Mouse (Mus musculus) liver, embryonic 14.5 days (tissue): Measurements from ENCODE around the gene Bola1.
A peak's percentile ranks its signal among the peaks of the same experiment; 100 is the strongest.

Experiments used
- CTCF ChIP-seq: IDR thresholded peaks from 2 replicates; pipeline ENCODE4 v1.5.1; 2016; ENCODE audit warnings: antibody characterized with exemption, low read depth, control low read depth
- EP300 ChIP-seq: IDR thresholded peaks from 2 replicates; pipeline ENCODE4 v1.6.1; 2016; ENCODE audit warnings: antibody characterized with exemption, low read depth

DNA sequence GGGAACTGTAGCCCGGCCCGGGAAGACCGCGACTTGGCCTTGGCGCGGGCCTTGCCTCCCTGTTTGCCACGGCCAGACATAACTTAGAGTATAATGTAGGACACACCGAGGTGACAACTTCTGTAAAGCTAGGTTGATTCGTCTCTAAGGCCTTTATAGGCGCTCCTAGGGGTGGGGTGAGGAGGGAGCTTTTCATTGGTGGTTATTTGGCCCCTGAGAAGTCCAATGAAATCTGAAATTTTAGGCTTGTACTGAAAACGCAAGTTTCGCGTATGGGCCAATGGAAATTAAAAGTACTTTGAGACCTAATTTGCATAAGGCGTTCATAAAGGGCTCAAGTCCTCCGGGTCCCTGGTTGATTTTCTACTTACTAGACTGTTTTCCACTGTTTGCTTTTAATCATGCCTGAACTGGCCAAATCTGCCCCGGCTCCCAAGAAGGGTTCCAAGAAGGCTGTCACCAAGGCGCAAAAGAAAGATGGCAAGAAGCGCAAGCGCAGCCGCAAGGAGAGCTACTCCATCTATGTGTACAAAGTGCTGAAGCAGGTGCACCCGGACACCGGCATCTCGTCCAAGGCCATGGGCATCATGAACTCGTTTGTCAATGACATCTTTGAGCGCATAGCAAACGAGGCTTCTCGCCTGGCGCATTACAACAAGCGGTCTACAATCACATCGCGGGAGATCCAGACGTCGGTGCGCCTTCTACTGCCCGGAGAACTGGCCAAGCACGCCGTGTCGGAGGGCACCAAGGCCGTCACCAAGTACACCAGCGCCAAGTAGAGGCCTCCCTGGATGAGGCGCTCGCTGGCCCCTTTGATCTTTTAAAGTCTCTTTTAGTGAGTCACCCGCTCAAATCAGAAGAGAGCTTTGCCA lies 1.5 kb upstream of the Bola1 start, which contains the start of the genes Hist2h2ac and Hist2h2be:
- TF ChIP-seq CTCF, result no peak
- TF ChIP-seq EP300, result peak; percentile 57
